Mouse (Mus musculus) stomach, embryonic 16.5 days (tissue): ENCODE results near the gene Reln. TPM values are rescaled to one million over a fixed set of nuclear protein-coding genes. Genes with fewer than 3 reads are reported as not detected.

Experiments
- ATAC-seq: fragments of 200-750 bp; cut with Nextera tagmentation; 2 replicates; pipeline ENCODE4 v1.8.0; 2017; ENCODE audit warnings: moderate number of reproducible peaks, moderate TSS enrichment; ENCODE audit not compliant: insufficient read depth, low FRiP score
- H3K27ac ChIP-seq: fragments of 300-500 bp; sonication (generic); 2 replicates; pipeline ENCODE4 v1.5.1; 2014; ENCODE audit warnings: low read length
- H3K27me3 ChIP-seq: fragments of 300-500 bp; sonication (generic); 2 replicates; pipeline ENCODE4 v1.6.1; 2014; ENCODE audit warnings: low read length, control low read depth, mixed read lengths; ENCODE audit not compliant: control insufficient read depth, insufficient read depth
- H3K36me3 ChIP-seq: fragments of 300-500 bp; sonication (generic); 2 replicates; pipeline ENCODE4 v1.6.1; 2014; ENCODE audit warnings: low read length; ENCODE audit not compliant: control insufficient read depth, insufficient read depth
- H3K4me1 ChIP-seq: fragments of 300-500 bp; sonication (generic); 2 replicates; pipeline ENCODE4 v1.6.1; 2014; ENCODE audit warnings: low read length, control low read depth, mixed read lengths; ENCODE audit not compliant: control insufficient read depth, insufficient read depth
- H3K4me2 ChIP-seq: fragments of 300-500 bp; sonication (generic); 2 replicates; pipeline ENCODE4 v1.6.1; 2014; ENCODE audit warnings: low read depth, low read length, mixed read lengths
- H3K4me3 ChIP-seq: fragments of 300-500 bp; sonication (generic); replicated peaks from 2 replicates; pipeline ENCODE4 v1.5.1; 2014; ENCODE audit warnings: mild to moderate bottlenecking, low read length
- H3K9ac ChIP-seq: fragments of 300-500 bp; sonication (generic); 2 replicates; pipeline ENCODE4 v1.6.1; 2014; ENCODE audit warnings: low read length
- H3K9me3 ChIP-seq: fragments of 300-500 bp; sonication (generic); replicated peaks from 2 replicates; pipeline ENCODE4 v1.6.1; 2016; ENCODE audit warnings: low read length, control low read depth; ENCODE audit not compliant: control insufficient read depth
- WGBS: fragments of 180-500 bp; shearing (Covaris S2); extraction: QIAGEN DNeasy Blood & Tissue Kit; methylation state at CpG from one replicate; pipeline ENCODE4 v1.1.7; 2014; 5-methylcytosine and 5-hydroxymethylcytosine counted together
- polyA plus RNA-seq: library from polyadenylated mRNA; unstranded; fragments of >200 nt; fragmentation: Nextera tagmentation; extraction: Ambion mirVana; gene quantifications from 2 replicates; pipeline ENCODE4 v1.2.1, GENCODE M21; 2015

The Reln gene
- polyA plus RNA-seq, 1 experiment from 2014 or later = 4.7 TPM

- Histone ChIP-seq H3K4me2 (no peak overlapping the region), H3K4me1 (no peaks in the 10 kb centered on the region), H3K9me3 (no peaks in the 10 kb centered on the region), H3K27ac (no peak overlapping the region), H3K36me3 (no peaks in the 10 kb centered on the region), H3K4me3 (no peak overlapping the region), H3K27me3 (no peaks in the 10 kb centered on the region), H3K9ac (no peak overlapping the region)
- ATAC-seq = no peak
- WGBS = 71% methylated on average over 8 of the region's 8 CpGs
These were observed 136.0 kb downstream of the Reln start for GRCm38 (mm10) chr5:22208311-22209021.

GRCm38 (mm10) chr5:22197926-22198325 is 146.6 kb downstream of the Reln start:
- H3K4me2 ChIP-seq = no peak overlapping the region
- H3K27me3 ChIP-seq = no peaks in the 10 kb centered on the region
- no peak overlapping the region for H3K4me3 ChIP-seq
- no peaks in the 10 kb centered on the region for H3K36me3 ChIP-seq
- H3K9me3 ChIP-seq = no peaks in the 10 kb centered on the region
- no peak for ATAC-seq
- H3K9ac ChIP-seq = no peak overlapping the region
- H3K4me1 ChIP-seq = no peaks in the 10 kb centered on the region
- no peak overlapping the region for H3K27ac ChIP-seq
- 69% methylated on average over 2 of the region's 2 CpGs for WGBS

GRCm38 (mm10) chr5:22196891-22197290 is 147.6 kb downstream of the Reln start:
- 75% methylated on average over 2 of the region's 2 CpGs for WGBS
- Histone ChIP-seq H3K9ac (no peak overlapping the region), H3K9me3 (no peaks in the 10 kb centered on the region), H3K36me3 (no peaks in the 10 kb centered on the region), H3K27ac (no peak overlapping the region), H3K4me2 (no peak overlapping the region), H3K4me3 (no peak overlapping the region), H3K4me1 (no peaks in the 10 kb centered on the region), H3K27me3 (no peaks in the 10 kb centered on the region)
- no peak for ATAC-seq

GRCm38 (mm10) chr5:22196476-22196875 is 148.0 kb downstream of the Reln start:
- ATAC-seq = no peak
- Histone ChIP-seq H3K9ac (no peak overlapping the region), H3K4me2 (no peak overlapping the region), H3K9me3 (no peaks in the 10 kb centered on the region), H3K4me3 (no peak overlapping the region), H3K27me3 (no peaks in the 10 kb centered on the region), H3K4me1 (no peaks in the 10 kb centered on the region), H3K27ac (no peak overlapping the region), H3K36me3 (no peaks in the 10 kb centered on the region)
- 57% methylated on average over 4 of the region's 4 CpGs for WGBS

GRCm38 (mm10) chr5:22195352-22195941 is 149.1 kb downstream of the Reln start:
- no peak for ATAC-seq
- 64% methylated on average over 8 of the region's 8 CpGs for WGBS
- H3K27me3 ChIP-seq = no peaks in the 10 kb centered on the region
- no peak overlapping the region for H3K4me2 ChIP-seq
- no peaks in the 10 kb centered on the region for H3K9me3 ChIP-seq
- H3K9ac ChIP-seq = no peak overlapping the region
- H3K4me1 ChIP-seq = no peaks in the 10 kb centered on the region
- no peaks in the 10 kb centered on the region for H3K36me3 ChIP-seq
- H3K4me3 ChIP-seq = no peak overlapping the region
- no peak overlapping the region for H3K27ac ChIP-seq

GRCm38 (mm10) chr5:22191784-22192183 is 152.7 kb downstream of the Reln start:
- Histone ChIP-seq H3K27me3 (no peaks in the 10 kb centered on the region), H3K9me3 (no peaks in the 10 kb centered on the region), H3K4me2 (no peak overlapping the region), H3K27ac (no peak overlapping the region), H3K4me3 (no peak overlapping the region), H3K4me1 (no peaks in the 10 kb centered on the region), H3K36me3 (no peaks in the 10 kb centered on the region), H3K9ac (no peak overlapping the region)
- WGBS = 70% methylated on average over 7 of the region's 7 CpGs
- no peak for ATAC-seq

GRCm38 (mm10) chr5:22190333-22190732 is 154.2 kb downstream of the Reln start:
- no peak for ATAC-seq
- H3K36me3 ChIP-seq = no peaks in the 10 kb centered on the region
- no peak overlapping the region for H3K27ac ChIP-seq
- H3K4me2 ChIP-seq = no peak overlapping the region
- no peaks in the 10 kb centered on the region for H3K27me3 ChIP-seq
- H3K4me3 ChIP-seq = no peak overlapping the region
- WGBS = 69% methylated on average over 3 of the region's 3 CpGs
- no peaks in the 10 kb centered on the region for H3K4me1 ChIP-seq
- no peak overlapping the region for H3K9ac ChIP-seq
- no peaks in the 10 kb centered on the region for H3K9me3 ChIP-seq

GRCm38 (mm10) chr5:22187599-22187998 is 156.9 kb downstream of the Reln start:
- no peak for ATAC-seq
- Histone ChIP-seq H3K27me3 (no peaks in the 10 kb centered on the region), H3K27ac (no peak overlapping the region), H3K36me3 (no peaks in the 10 kb centered on the region), H3K4me1 (no peaks in the 10 kb centered on the region), H3K4me2 (no peak overlapping the region), H3K9me3 (no peaks in the 10 kb centered on the region), H3K9ac (no peak overlapping the region), H3K4me3 (no peak overlapping the region)
- WGBS = 68% methylated on average over 3 of the region's 3 CpGs

GRCm38 (mm10) chr5:22176480-22176879 is 168.0 kb downstream of the Reln start:
- no peak for ATAC-seq
- Histone ChIP-seq H3K27ac (no peak overlapping the region), H3K36me3 (no peaks in the 10 kb centered on the region), H3K4me1 (no peaks in the 10 kb centered on the region), H3K9ac (no peak overlapping the region), H3K4me3 (no peak overlapping the region), H3K4me2 (no peak overlapping the region), H3K9me3 (no peaks in the 10 kb centered on the region), H3K27me3 (no peaks in the 10 kb centered on the region)
- 59% methylated on average over 5 of the region's 5 CpGs for WGBS
